ENCODE assay signal across 10 mouse cellular contexts in genomic region chr19:6299450-6300267, GRCm38 (mm10). TPM values are rescaled to one million over a fixed set of nuclear protein-coding genes. Genes with fewer than 3 reads are reported as not detected.
A peak's percentile ranks its signal among the peaks of the same experiment; 100 is the strongest.
DNase-seq lines count a peak whose midpoint lies in the region; ATAC-seq and TF ChIP-seq lines count a peak whose summit lies in the region.
"Had no signal": no experiment of that assay in that cellular context is flagged by ENCODE, and none has a peak within 500 bp of the region (broad histone marks: within the 10 kb centered on the region; RNA-seq: fewer than 3 reads in every experiment).

No protein-coding gene starts in this region.

- no peak for ATAC-seq in forebrain, embryonic 13.5 days
- ATAC-seq in hindbrain, embryonic 16.5 days, result no peak
- peak; percentile 37; the same call in 1 of the 2 replicates for ATAC-seq in lung, embryonic 16.5 days (ENCODE audit: low read depth)

- H3K36me3 ChIP-seq in forebrain, embryonic 10.5 days (replicated peaks), result peaks cover 64% of the 10 kb centered on the region
- peaks cover 64% of the 10 kb centered on the region for H3K36me3 ChIP-seq in forebrain, embryonic 13.5 days (ENCODE audit: poor library complexity, severe bottlenecking)
- H3K36me3 ChIP-seq in MEL (ENCODE audit: control insufficient read depth in 1 of 2, insufficient read depth in 2 of 2, low read length in 2 of 2), result peaks cover 4 to 55% of the 10 kb centered on the region in 2 experiments
- H3K36me3 ChIP-seq in hindbrain, embryonic 16.5 days (ENCODE audit: control insufficient read depth, insufficient read depth, low read length), result peaks cover 31% of the 10 kb centered on the region
- H3K36me3 ChIP-seq in lung, embryonic 16.5 days (ENCODE audit: control insufficient read depth, insufficient read depth, low read length), result peaks cover 21% of the 10 kb centered on the region

- WGBS in forebrain, embryonic 10.5 days, result 88% methylated on average over 7 of the region's 7 CpGs
- WGBS in forebrain, embryonic 13.5 days, result 87% methylated on average over 7 of the region's 7 CpGs
- WGBS in hindbrain, embryonic 16.5 days, result 77% methylated on average over 7 of the region's 7 CpGs
- WGBS in lung, embryonic 16.5 days, result 67% methylated on average over 7 of the region's 7 CpGs

- H3K9me3 ChIP-seq in forebrain, embryonic 10.5 days, result no peaks in the 10 kb centered on the region
- H3K9me3 ChIP-seq in forebrain, embryonic 13.5 days (replicated peaks), result no peaks in the 10 kb centered on the region
- H3K9me3 ChIP-seq in MEL (replicated peaks; ENCODE audit: insufficient read depth, low read length), result no peaks in the 10 kb centered on the region
- H3K9me3 ChIP-seq in hindbrain, embryonic 16.5 days (ENCODE audit: control insufficient read depth, low read length), result no peaks in the 10 kb centered on the region
- no peaks in the 10 kb centered on the region for H3K9me3 ChIP-seq in lung, embryonic 16.5 days (ENCODE audit: control insufficient read depth, low read length)

- no peak for TF ChIP-seq EP300 in MEL (IDR thresholded peaks at IDR 0.05; ENCODE audit: low read depth in 1 of 2, low read length in 2 of 2)

- no peak for DNase-seq in forebrain, embryonic 10.5 days (ENCODE audit: extremely low spot score, low spot score)
- peak; percentile 57 for DNase-seq in MEL (ENCODE audit: low read depth, low spot score)
- no peak for DNase-seq in yolk sac, embryonic 10.5 days (ENCODE audit: low spot score)
- DNase-seq in gastrocnemius, postnatal 4 days (ENCODE audit: low spot score in 2 of 2), result no peak
- no peak for DNase-seq in spleen, adult 12 weeks (ENCODE audit: low spot score)
- DNase-seq: cerebellum, adult 18-20 months; layer of hippocampus, postnatal 36 days had no signal

- TF ChIP-seq CTCF in MEL (IDR thresholded peaks at IDR 0.05 in 2 of 3, conservative IDR thresholded peaks at IDR 0.05 in 1 of 3; ENCODE audit: control insufficient read depth in 1 of 3, insufficient read depth in 1 of 3, low read depth in 2 of 3, low read length in 3 of 3, poor library complexity in 1 of 3, severe bottlenecking in 1 of 3), result no peak

- TF ChIP-seq RAD21 in MEL (IDR thresholded peaks at IDR 0.05; ENCODE audit: low read depth, low read length), result no peak

- no peak; a peak in 1 of 4 replicates for TF ChIP-seq POLR2A in MEL (IDR thresholded peaks at IDR 0.05; ENCODE audit: control insufficient read depth in 1 of 2, insufficient read depth in 1 of 2, low read depth in 1 of 2, low read length in 2 of 2, poor library complexity in 1 of 2)

- H3K4me3 ChIP-seq in forebrain, embryonic 10.5 days, result no peak overlapping the region
- no peak overlapping the region for H3K4me3 ChIP-seq in forebrain, embryonic 13.5 days
- H3K4me3 ChIP-seq in MEL (ENCODE audit: control insufficient read depth in 1 of 2, insufficient read depth in 1 of 2, low read depth in 2 of 2, low read length in 2 of 2), result no peak overlapping the region
- H3K4me3 ChIP-seq in hindbrain, embryonic 16.5 days (ENCODE audit: low read length), result no peak overlapping the region
- no peak overlapping the region for H3K4me3 ChIP-seq in lung, embryonic 16.5 days (ENCODE audit: low read length)

- H3K4me1 ChIP-seq in forebrain, embryonic 10.5 days, result peaks cover 26% of the 10 kb centered on the region
- H3K4me1 ChIP-seq in forebrain, embryonic 13.5 days, result no peaks in the 10 kb centered on the region
- peaks cover 34 to 67% of the 10 kb centered on the region in 2 experiments for H3K4me1 ChIP-seq in MEL (ENCODE audit: control insufficient read depth in 1 of 2, insufficient read depth in 2 of 2, low read length in 2 of 2)
- peaks cover 4% of the 10 kb centered on the region; the same call in 1 of the 2 replicates for H3K4me1 ChIP-seq in hindbrain, embryonic 16.5 days (ENCODE audit: control insufficient read depth, insufficient read depth, low read depth, low read length)
- peaks cover 7% of the 10 kb centered on the region; the same call in 1 of the 2 replicates for H3K4me1 ChIP-seq in lung, embryonic 16.5 days (replicated peaks; ENCODE audit: control insufficient read depth, insufficient read depth, low read length)

- no peaks in the 10 kb centered on the region for H3K79me2 ChIP-seq in MEL (ENCODE audit: control insufficient read depth, insufficient read depth, low read length, poor library complexity)

- peak overlapping the region; percentile 22; the same call in 1 of the 2 replicates for H3K27ac ChIP-seq in forebrain, embryonic 10.5 days
- no peak overlapping the region for H3K27ac ChIP-seq in forebrain, embryonic 13.5 days
- H3K27ac ChIP-seq in MEL (ENCODE audit: control insufficient read depth, low read depth, low read length), result peak overlapping the region; percentile 83
- peak overlapping the region; percentile 41; the same call in 1 of the 2 replicates for H3K27ac ChIP-seq in hindbrain, embryonic 16.5 days (ENCODE audit: low read depth, low read length)
- peak overlapping the region; percentile 86 for H3K27ac ChIP-seq in lung, embryonic 16.5 days (ENCODE audit: low read length)

- no peaks in the 10 kb centered on the region for H3K27me3 ChIP-seq in forebrain, embryonic 10.5 days (ENCODE audit: poor library complexity, severe bottlenecking)
- H3K27me3 ChIP-seq in forebrain, embryonic 13.5 days, result no peaks in the 10 kb centered on the region
- H3K27me3 ChIP-seq in MEL (ENCODE audit: control insufficient read depth in 1 of 2, insufficient read depth in 2 of 2, low read length in 2 of 2), result no peaks in the 10 kb centered on the region
- H3K27me3 ChIP-seq in hindbrain, embryonic 16.5 days (replicated peaks; ENCODE audit: control insufficient read depth, insufficient read depth, low read length), result no peaks in the 10 kb centered on the region
- H3K27me3 ChIP-seq in lung, embryonic 16.5 days (ENCODE audit: control insufficient read depth, insufficient read depth, low read depth, low read length), result no peaks in the 10 kb centered on the region

- H3K9ac ChIP-seq in forebrain, embryonic 13.5 days, result no peak overlapping the region
- H3K9ac ChIP-seq in MEL (ENCODE audit: control insufficient read depth, low read depth, low read length, poor library complexity, severe bottlenecking), result peak overlapping the region; percentile 46
- no peak overlapping the region for H3K9ac ChIP-seq in hindbrain, embryonic 16.5 days (ENCODE audit: low read depth, low read length)
- H3K9ac ChIP-seq in lung, embryonic 16.5 days (ENCODE audit: low read length), result no peak overlapping the region

- H3K4me2 ChIP-seq in forebrain, embryonic 13.5 days, result no peak overlapping the region
- H3K4me2 ChIP-seq in hindbrain, embryonic 16.5 days (ENCODE audit: low read length), result no peak overlapping the region
- no peak overlapping the region for H3K4me2 ChIP-seq in lung, embryonic 16.5 days (ENCODE audit: low read depth, low read length)

RNA-seq across cellular contexts. Expression of gene Cdc42bpg, which starts 6.6 kb away (rescaled TPM):
- polyA plus RNA-seq in forebrain, embryonic 10.5 days (2016; fragmentation: Nextera tagmentation; extraction: Ambion mirVana), result 0.23 and 0.24 TPM in 2 replicates
- polyA plus RNA-seq in forebrain, embryonic 13.5 days (2015; fragmentation: Nextera tagmentation; extraction: Ambion mirVana), result 0.22 and 0.39 TPM in 2 replicates
- 2.0 and 2.6 TPM in 2 replicates for total RNA-seq in MEL (2012; rRNA removed)
- polyA plus RNA-seq in MEL (2012; ENCODE audit: insufficient read depth in 1 of 2, insufficient read length in 2 of 2, low read depth in 1 of 2, low replicate concordance in 2 of 2, missing spikeins in 1 of 2), result 1 to 10 TPM in 1 of 2 experiments, not detected in 1; 4.5 TPM
- polyA plus RNA-seq in hindbrain, embryonic 16.5 days (2015; fragmentation: Nextera tagmentation; extraction: Ambion mirVana), result 0.26 and 0.31 TPM in 2 replicates
- 1.1 and 1.7 TPM in 2 replicates for polyA plus RNA-seq in lung, embryonic 16.5 days (2015; fragmentation: Nextera tagmentation; extraction: Ambion mirVana)
- total RNA-seq in gastrocnemius, postnatal 4 days (2021), result 1 to 10 TPM; 6.9 to 7.7 TPM

RNA-seq across cellular contexts. Expression of gene Ehd1, which starts 23.1 kb away (rescaled TPM):
- 76.8 and 82.1 TPM in 2 replicates for polyA plus RNA-seq in forebrain, embryonic 10.5 days (2016; fragmentation: Nextera tagmentation; extraction: Ambion mirVana)
- polyA plus RNA-seq in forebrain, embryonic 13.5 days (2015; fragmentation: Nextera tagmentation; extraction: Ambion mirVana), result 74.3 and 75.6 TPM in 2 replicates
- total RNA-seq in MEL (2012; rRNA removed), result 57.8 and 65.9 TPM in 2 replicates
- 100 to 1,000 TPM in 1 of 2 experiments, not detected in 1; 105 TPM for polyA plus RNA-seq in MEL (2012; ENCODE audit: insufficient read depth in 1 of 2, insufficient read length in 2 of 2, low read depth in 1 of 2, low replicate concordance in 2 of 2, missing spikeins in 1 of 2)
- polyA plus RNA-seq in hindbrain, embryonic 16.5 days (2015; fragmentation: Nextera tagmentation; extraction: Ambion mirVana), result 105 and 113 TPM in 2 replicates
- 77.9 and 81.6 TPM in 2 replicates for polyA plus RNA-seq in lung, embryonic 16.5 days (2015; fragmentation: Nextera tagmentation; extraction: Ambion mirVana)
- 10 to 100 TPM; 91.3 to 93.9 TPM for total RNA-seq in gastrocnemius, postnatal 4 days (2021)

RNA-seq across cellular contexts. Expression of gene Men1, which starts 35.1 kb away (rescaled TPM):
- 115 and 130 TPM in 2 replicates for polyA plus RNA-seq in forebrain, embryonic 10.5 days (2016; fragmentation: Nextera tagmentation; extraction: Ambion mirVana)
- polyA plus RNA-seq in forebrain, embryonic 13.5 days (2015; fragmentation: Nextera tagmentation; extraction: Ambion mirVana), result 83.8 and 92.4 TPM in 2 replicates
- total RNA-seq in MEL (2012; rRNA removed), result 37.7 and 39.4 TPM in 2 replicates
- 100 to 1,000 TPM in 1 of 2 experiments, not detected in 1; 132 TPM for polyA plus RNA-seq in MEL (2012; ENCODE audit: insufficient read depth in 1 of 2, insufficient read length in 2 of 2, low read depth in 1 of 2, low replicate concordance in 2 of 2, missing spikeins in 1 of 2)
- polyA plus RNA-seq in hindbrain, embryonic 16.5 days (2015; fragmentation: Nextera tagmentation; extraction: Ambion mirVana), result 68.4 and 85.0 TPM in 2 replicates
- polyA plus RNA-seq in lung, embryonic 16.5 days (2015; fragmentation: Nextera tagmentation; extraction: Ambion mirVana), result 70.9 and 76.9 TPM in 2 replicates
- 10 to 100 TPM; 23.6 to 24.5 TPM for total RNA-seq in gastrocnemius, postnatal 4 days (2021)

RNA-seq across cellular contexts. Expression of gene Map4k2, which starts 41.3 kb away (rescaled TPM):
- polyA plus RNA-seq in forebrain, embryonic 10.5 days (2016; fragmentation: Nextera tagmentation; extraction: Ambion mirVana), result 12.6 and 14.5 TPM in 2 replicates
- 11.3 and 15.4 TPM in 2 replicates for polyA plus RNA-seq in forebrain, embryonic 13.5 days (2015; fragmentation: Nextera tagmentation; extraction: Ambion mirVana)
- 8.0 and 10.2 TPM in 2 replicates for total RNA-seq in MEL (2012; rRNA removed)
- 10 to 100 TPM in 1 of 2 experiments, not detected in 1; 22.3 TPM for polyA plus RNA-seq in MEL (2012; ENCODE audit: insufficient read depth in 1 of 2, insufficient read length in 2 of 2, low read depth in 1 of 2, low replicate concordance in 2 of 2, missing spikeins in 1 of 2)
- 19.6 and 23.1 TPM in 2 replicates for polyA plus RNA-seq in hindbrain, embryonic 16.5 days (2015; fragmentation: Nextera tagmentation; extraction: Ambion mirVana)
- 24.8 and 27.6 TPM in 2 replicates for polyA plus RNA-seq in lung, embryonic 16.5 days (2015; fragmentation: Nextera tagmentation; extraction: Ambion mirVana)
- 10 to 100 TPM; 18.4 to 21.4 TPM for total RNA-seq in gastrocnemius, postnatal 4 days (2021)

RNA-seq across cellular contexts. Expression of gene Atg2a, which starts 58.2 kb away (rescaled TPM):
- polyA plus RNA-seq in forebrain, embryonic 10.5 days (2016; fragmentation: Nextera tagmentation; extraction: Ambion mirVana), result 11.1 and 11.4 TPM in 2 replicates
- polyA plus RNA-seq in forebrain, embryonic 13.5 days (2015; fragmentation: Nextera tagmentation; extraction: Ambion mirVana), result 8.9 and 9.7 TPM in 2 replicates
- total RNA-seq in MEL (2012; rRNA removed), result 7.9 and 10.6 TPM in 2 replicates
- polyA plus RNA-seq in MEL (2012; ENCODE audit: insufficient read depth in 1 of 2, insufficient read length in 2 of 2, low read depth in 1 of 2, low replicate concordance in 2 of 2, missing spikeins in 1 of 2), result 10 to 100 TPM in 1 of 2 experiments, not detected in 1; 21.7 TPM
- polyA plus RNA-seq in hindbrain, embryonic 16.5 days (2015; fragmentation: Nextera tagmentation; extraction: Ambion mirVana), result 11.7 and 16.7 TPM in 2 replicates
- 10.3 and 12.6 TPM in 2 replicates for polyA plus RNA-seq in lung, embryonic 16.5 days (2015; fragmentation: Nextera tagmentation; extraction: Ambion mirVana)
- total RNA-seq in gastrocnemius, postnatal 4 days (2021), result 10 to 100 TPM; 15.5 to 16.7 TPM
